Mouse (Mus musculus) kidney, adult 18-20 months (tissue): Measurements from ENCODE around the gene Cfap61.
"Not testable (repeated sequence)": the region's sequence is repeated elsewhere in the genome, so short reads cannot be mapped to it uniquely, and the experiment has no call there.

Source experiments
- DNase-seq: peaks from one replicate; pipeline ENCODE4 v3.0.0; 2021

Cfap61 gene

DNA sequence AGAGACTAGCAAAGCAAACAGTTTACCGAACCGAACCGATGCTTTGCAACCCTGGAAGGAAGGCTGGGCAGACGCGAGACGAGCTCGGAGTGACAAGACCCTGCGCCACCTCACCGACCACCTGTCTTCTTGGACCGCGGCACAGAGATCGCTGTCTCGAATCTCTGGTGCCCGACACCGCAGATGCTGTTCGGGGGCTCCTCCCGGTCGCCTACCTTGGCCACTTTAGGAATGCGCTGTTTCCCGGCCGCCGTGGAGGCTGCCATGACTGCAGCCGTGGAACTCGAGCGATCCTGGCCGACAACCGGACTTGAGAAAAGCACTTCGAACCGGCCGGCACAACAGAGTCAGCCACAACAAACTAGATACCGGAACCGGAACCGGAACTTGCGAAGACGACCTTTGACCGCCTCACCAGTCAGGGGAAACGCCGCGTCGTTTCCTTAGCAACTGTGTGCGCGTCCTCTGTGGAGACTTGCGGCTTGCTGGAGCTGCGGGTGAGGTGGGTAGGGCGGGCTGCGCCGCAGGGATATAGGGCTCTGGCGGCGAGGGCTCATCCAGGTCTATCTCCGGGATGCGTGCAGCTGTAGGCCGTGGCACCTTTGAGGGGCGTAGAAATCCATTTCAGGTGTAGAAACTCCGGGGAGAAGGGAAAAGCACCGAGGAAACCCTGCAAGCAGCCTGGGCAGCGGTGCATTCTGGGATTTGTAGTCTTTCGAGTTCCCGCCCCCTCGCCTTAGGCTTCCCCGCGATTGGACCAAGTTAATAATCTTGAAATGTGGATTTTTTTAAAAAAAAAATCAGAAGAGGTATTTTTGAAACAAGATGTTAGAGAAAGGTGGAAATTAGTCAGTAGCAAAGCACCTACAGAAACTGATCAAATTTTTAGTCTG, at the start of gene Cfap61, which contains the start of gene Crnkl1:
TSS of gene Cfap61 (plus strand) at position 446 of the 893 bp plus-strand sequence.
TSS of gene Crnkl1 (minus strand) at position 676 of the 893 bp plus-strand sequence.
- DNase-seq: peak; percentile 97

DNA sequence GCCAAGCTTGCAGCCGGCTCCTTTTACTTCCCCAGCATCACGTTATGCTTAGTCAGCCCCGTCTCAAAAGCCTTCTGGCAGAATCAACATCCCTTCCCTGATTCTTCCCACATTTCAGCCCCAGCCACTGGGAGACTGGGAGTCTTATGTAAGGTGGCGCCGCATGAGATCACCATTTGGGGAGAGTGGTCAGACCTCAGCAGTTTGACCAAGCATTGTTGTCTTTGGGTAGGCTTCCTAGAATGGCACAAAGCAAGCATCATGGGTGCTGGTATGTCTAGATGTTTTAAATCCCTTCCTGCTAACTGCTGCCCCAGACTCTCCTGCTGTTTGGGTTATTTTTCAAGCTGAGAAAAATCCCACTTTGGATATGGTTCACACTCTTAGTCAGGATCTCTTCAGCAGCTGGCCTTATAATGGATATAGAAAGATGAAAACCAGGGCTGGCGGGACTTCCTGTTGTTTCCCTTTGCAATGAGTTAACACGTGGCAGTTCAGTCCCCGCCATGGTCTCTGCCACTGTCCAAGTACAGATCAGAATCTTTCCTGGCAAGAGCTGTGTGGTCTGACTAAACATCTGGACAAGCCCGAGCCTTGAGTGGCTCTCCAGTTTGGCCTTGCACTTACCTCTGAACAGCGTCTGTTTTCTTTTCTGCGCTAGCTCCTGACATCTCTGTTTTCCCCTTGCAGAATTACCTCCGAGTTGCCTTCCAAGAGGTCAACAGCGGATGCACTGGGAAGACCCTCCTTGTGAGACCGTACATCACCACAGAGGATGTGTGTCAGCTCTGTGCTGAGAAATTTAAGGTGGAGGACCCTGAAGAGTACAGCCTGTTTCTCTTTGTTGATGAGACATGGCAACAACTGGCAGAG, 49.4 kb upstream of the Cfap61 start:
- peak; percentile 43 for DNase-seq

- peak; percentile 48 for DNase-seq
Measured at GRCm38 (mm10) chr2:145887937-145888765, 46.4 kb upstream of the Cfap61 start.

GRCm38 (mm10) chr2:145888766-145889480, 45.7 kb upstream of the Cfap61 start:
- no peak for DNase-seq

DNA sequence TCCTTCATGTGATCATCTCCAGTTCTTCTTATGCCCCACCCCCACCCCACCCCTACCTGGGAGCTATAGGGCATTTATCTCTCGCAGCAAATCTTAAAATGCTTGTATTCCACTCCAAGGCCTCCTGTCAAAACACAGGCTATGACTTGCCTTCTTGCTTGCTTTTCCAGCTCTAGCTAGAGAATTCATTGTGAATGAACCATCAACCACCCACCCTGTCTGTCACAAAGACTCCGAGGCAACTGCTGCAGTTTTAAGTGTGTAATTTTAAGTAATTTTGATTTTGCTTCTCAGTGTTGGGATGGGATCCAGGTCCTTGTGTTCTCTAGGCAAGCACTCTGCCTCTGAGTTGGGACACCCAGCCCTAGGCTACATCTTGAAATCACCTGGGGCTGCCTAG, 44.0 kb upstream of the Cfap61 start:
- DNase-seq: no peak

DNA sequence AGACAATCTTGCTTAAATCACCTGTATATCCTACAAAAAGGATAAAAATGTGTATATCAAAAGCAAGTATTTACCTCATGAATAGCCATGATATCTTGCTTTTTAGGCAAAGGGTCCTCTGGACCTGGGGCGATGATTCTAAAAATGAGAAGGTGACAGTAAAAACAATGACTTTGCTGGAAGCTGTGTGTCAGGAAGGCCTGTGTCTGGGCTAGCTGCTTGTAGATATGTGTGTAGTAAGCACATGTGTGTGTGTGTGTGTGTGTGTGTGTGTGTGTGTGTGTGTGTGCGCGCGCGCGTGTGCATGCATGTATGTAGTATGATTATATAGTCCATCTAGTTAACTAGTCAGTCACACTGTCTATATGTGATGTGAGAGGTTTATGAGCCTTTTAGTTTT, 40.8 kb upstream of the Cfap61 start:
- DNase-seq: no peak

DNA sequence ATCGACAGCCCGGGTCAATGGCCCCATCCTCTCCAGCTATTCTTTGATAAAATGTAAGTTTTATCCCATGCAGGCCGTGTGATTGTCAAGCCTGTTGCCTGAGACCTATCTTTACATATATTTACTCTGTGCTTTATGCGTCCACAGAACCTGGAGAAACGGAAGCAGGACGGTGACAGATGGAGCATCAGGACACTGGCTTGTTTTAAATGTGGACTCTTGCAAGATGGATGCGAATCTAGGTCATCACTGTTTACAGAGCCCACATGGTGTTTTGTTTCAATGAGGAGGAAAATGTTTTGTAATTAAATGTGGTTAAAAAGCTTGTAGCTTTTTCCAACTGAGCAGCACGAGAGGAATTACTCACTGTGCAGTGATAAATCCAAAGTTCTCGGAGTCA, 36.5 kb upstream of the Cfap61 start:
- no peak for DNase-seq

DNA sequence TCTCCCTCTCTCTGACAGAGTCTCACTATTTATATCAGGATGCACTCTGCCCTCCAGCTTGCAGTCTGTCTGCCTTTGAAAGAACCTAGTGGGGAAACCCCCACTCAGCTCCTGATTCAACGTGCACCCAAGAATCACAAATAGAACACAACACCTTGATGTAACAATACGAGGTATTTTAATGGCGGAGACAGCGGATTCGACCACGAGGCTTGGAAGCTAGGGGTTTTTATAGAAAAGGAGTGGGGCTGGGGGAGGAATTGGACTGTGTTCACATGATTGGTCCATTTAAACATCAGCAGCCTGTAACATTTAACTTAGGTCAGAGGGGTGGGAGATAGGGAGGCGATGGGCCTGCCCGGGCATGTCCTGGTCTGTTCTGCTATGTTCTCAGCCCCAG, 34.3 kb upstream of the Cfap61 start:
- DNase-seq: not testable (repeated sequence)

GRCm38 (mm10) chr2:145901861-145902260, 32.7 kb upstream of the Cfap61 start, which contains the start of gene Naa20:
Naa20 (plus strand) TSS chr2:145902099.
- no peak for DNase-seq

GRCm38 (mm10) chr2:145903061-145903901, 31.3 kb upstream of the Cfap61 start:
- DNase-seq: peak; percentile 92

DNA sequence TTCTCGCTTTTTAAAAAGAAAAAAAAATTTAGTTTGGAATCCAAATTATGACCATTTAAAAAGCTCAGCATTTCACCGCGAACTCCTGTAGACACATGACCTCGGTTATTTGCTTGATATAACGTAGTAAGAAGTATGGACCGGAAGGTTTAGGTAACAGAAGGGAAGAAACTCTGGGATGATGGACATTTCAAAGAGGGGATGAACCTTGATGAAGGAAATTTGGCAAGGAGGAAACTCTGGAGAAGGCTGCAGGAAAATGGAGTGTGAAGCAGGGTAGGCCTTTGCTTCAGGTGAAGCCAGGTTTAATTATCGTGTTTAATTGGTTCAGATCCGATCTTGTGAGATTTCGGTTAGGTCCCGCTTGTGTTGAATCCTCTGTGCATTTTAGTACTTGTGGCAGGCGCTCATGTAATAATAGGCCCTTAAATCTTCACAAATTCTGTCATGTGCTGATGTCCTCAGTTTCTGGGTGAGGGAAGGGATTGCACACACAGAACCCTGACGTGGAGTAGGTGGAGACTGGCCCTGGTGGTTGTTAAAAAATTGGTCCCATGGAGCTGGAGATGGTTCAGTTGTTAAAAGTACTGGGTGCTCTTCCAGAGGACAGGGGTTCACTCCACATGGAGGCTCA, 30.5 kb upstream of the Cfap61 start:
- DNase-seq: no peak

DNA sequence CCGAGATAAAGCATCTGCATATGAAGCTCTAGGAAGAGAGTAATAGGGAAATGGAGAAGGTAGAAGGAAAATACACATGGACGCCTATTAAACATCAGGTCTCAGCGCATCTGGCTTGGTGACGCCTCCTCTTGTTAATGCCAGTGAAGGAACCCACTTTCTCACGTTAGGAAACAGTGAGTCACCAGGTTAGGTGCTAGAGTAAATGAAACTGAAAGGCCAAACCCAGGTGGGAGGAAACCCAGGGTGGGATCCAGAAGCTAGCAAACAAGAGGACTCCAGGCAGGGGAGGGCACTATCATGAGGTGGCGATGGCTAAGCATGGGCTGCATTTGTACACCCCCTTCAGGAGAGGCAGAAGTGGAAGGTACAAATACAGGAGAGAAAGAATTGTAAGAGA, 29.4 kb upstream of the Cfap61 start:
- DNase-seq: no peak

DNA sequence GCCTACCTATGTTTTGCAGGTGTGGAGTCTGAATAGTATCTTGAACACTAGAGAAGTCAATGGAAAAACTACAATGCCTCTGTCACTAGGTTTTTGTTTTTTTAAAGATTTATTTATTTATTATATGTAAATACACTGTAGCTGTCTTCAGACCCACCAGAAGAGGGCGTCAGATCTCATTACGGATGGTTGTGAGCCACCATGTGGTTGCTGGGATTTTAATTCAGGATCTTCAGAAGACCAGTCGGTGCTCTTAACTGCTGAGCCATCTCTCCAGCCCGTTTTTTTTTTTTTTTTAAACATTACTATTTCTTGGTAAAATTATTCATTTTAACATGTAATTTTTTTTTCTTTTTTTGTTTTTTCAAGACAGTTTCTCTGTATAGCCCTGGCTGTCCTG, 28.7 kb upstream of the Cfap61 start:
- DNase-seq: not testable (repeated sequence)

GRCm38 (mm10) chr2:145920941-145921650, 13.5 kb upstream of the Cfap61 start:
- DNase-seq: no peak

- no peak for DNase-seq
Measured at GRCm38 (mm10) chr2:145936975-145937374, 2.4 kb downstream of the Cfap61 start.

GRCm38 (mm10) chr2:145941403-145941802, 6.8 kb downstream of the Cfap61 start:
- DNase-seq: no peak

- no peak for DNase-seq
Measured at GRCm38 (mm10) chr2:145944286-145944685, 9.7 kb downstream of the Cfap61 start.

GRCm38 (mm10) chr2:145948402-145948954, 13.9 kb downstream of the Cfap61 start:
- DNase-seq: no peak

GRCm38 (mm10) chr2:145949475-145950068, 15.0 kb downstream of the Cfap61 start:
- no peak for DNase-seq
